Mouse (Mus musculus) MEL (cell line): ENCODE data around the gene Frem3. TPM values are rescaled to one million over a fixed set of nuclear protein-coding genes. Genes with fewer than 3 reads are reported as not detected.

Experiments used
- DNase-seq: peaks from one replicate; pipeline ENCODE4 v3.0.0; 2011; ENCODE audit warnings: low read depth, low spot score
- H3K27ac ChIP-seq: 2 replicates; pipeline ENCODE4 v1.5.1; 2012; ENCODE audit warnings: low read depth, mild to moderate bottlenecking, control low read depth, low read length, moderate library complexity; ENCODE audit not compliant: control insufficient read depth
- H3K27me3 ChIP-seq, 2 experiments: fragments of 150-350 bp in 1 of 2; sonication (generic) in 1 of 2; 2 replicates each; pipeline ENCODE4 v1.6.1; 2012; ENCODE audit warnings: low read length in 2 of 2, mild to moderate bottlenecking in 2 of 2, improper control_type of control experiment in 1 of 2, moderate library complexity in 1 of 2; ENCODE audit not compliant: insufficient read depth in 2 of 2, control insufficient read depth in 1 of 2
- H3K36me3 ChIP-seq, 2 experiments: 2 replicates each; pipeline ENCODE4 v1.6.1; 2012 to 2014; ENCODE audit warnings: low read length in 2 of 2, improper control_type of control experiment in 1 of 2, inconsistent platforms in 1 of 2, mild to moderate bottlenecking in 1 of 2; ENCODE audit not compliant: insufficient read depth in 2 of 2, control insufficient read depth in 1 of 2
- H3K4me1 ChIP-seq, 2 experiments: fragments of 150-350 bp in 1 of 2; sonication (generic) in 1 of 2; 2 replicates each; pipeline ENCODE4 v1.6.1; 2012; ENCODE audit warnings: low read length in 2 of 2, improper control_type of control experiment in 1 of 2, mild to moderate bottlenecking in 1 of 2; ENCODE audit not compliant: insufficient read depth in 2 of 2, control insufficient read depth in 1 of 2
- H3K4me3 ChIP-seq, 2 experiments: fragments of 150-350 bp in 1 of 2; sonication (generic) in 1 of 2; 2 replicates each; pipeline ENCODE4 v1.5.1; 2012; ENCODE audit warnings: low read depth in 2 of 2, low read length in 2 of 2, mild to moderate bottlenecking in 2 of 2, moderate library complexity in 2 of 2, control low read depth in 1 of 2, improper control_type of control experiment in 1 of 2; ENCODE audit not compliant: control insufficient read depth in 1 of 2, insufficient read depth in 1 of 2
- H3K79me2 ChIP-seq: 2 replicates; pipeline ENCODE4 v1.6.1; 2012; ENCODE audit warnings: mild to moderate bottlenecking, low read length, moderate library complexity; ENCODE audit not compliant: control insufficient read depth, poor library complexity, insufficient read depth
- H3K9ac ChIP-seq: 2 replicates; pipeline ENCODE4 v1.6.1; 2012; ENCODE audit warnings: low read depth, mild to moderate bottlenecking, control low read depth, low read length, moderate library complexity; ENCODE audit not compliant: control insufficient read depth, poor library complexity, severe bottlenecking
- H3K9me3 ChIP-seq: fragments of 150-350 bp; sonication (generic); replicated peaks from 2 replicates; pipeline ENCODE4 v1.6.1; 2012; ENCODE audit warnings: mild to moderate bottlenecking, low read length, improper control_type of control experiment, moderate library complexity; ENCODE audit not compliant: insufficient read depth
- BHLHE40 ChIP-seq: IDR thresholded peaks from 2 replicates; pipeline ENCODE4 v1.6.1; 2012; ENCODE audit warnings: low read depth, mild to moderate bottlenecking, inconsistent platforms, low read length, improper control_type of control experiment, borderline replicate concordance
- CTCF ChIP-seq, 3 experiments: IDR thresholded peaks in 2 of 3; conservative IDR thresholded peaks in 1 of 3; 2 replicates each; pipeline ENCODE4 v1.5.1; 2011 to 2012; ENCODE audit warnings: low read length in 3 of 3, low read depth in 2 of 3, mild to moderate bottlenecking in 2 of 3, improper control_type of control experiment in 1 of 3, inconsistent platforms in 1 of 3, mixed read lengths in 1 of 3, moderate library complexity in 1 of 3; ENCODE audit not compliant: control insufficient read depth in 1 of 3, insufficient read depth in 1 of 3, poor library complexity in 1 of 3, severe bottlenecking in 1 of 3
- ELF1 ChIP-seq: IDR thresholded peaks from 2 replicates; pipeline ENCODE4 v1.6.1; 2014; ENCODE audit warnings: low read depth, mild to moderate bottlenecking, inconsistent platforms, low read length, improper control_type of control experiment, moderate library complexity
- ETS1 ChIP-seq: IDR thresholded peaks from 2 replicates; pipeline ENCODE4 v1.6.1; 2012; ENCODE audit warnings: low read depth, mild to moderate bottlenecking, inconsistent platforms, low read length, improper control_type of control experiment, moderate library complexity
- GABPA ChIP-seq: IDR thresholded peaks from 2 replicates; pipeline ENCODE4 v1.6.1; 2012; ENCODE audit warnings: low read depth, mild to moderate bottlenecking, inconsistent platforms, low read length, improper control_type of control experiment, moderate library complexity
- GATA1 ChIP-seq: IDR thresholded peaks from 2 replicates; pipeline ENCODE4 v1.6.1; 2011; ENCODE audit warnings: low read depth, low read length, improper control_type of control experiment
- MEF2A ChIP-seq: IDR thresholded peaks from 2 replicates; pipeline ENCODE4 v1.6.1; 2014; ENCODE audit warnings: low read depth, mild to moderate bottlenecking, inconsistent platforms, low read length, improper control_type of control experiment; ENCODE audit not compliant: poor library complexity, insufficient replicate concordance, severe bottlenecking; ENCODE audit errors: extremely low read depth
- MYC ChIP-seq: IDR thresholded peaks from 2 replicates; pipeline ENCODE4 v1.6.1; 2011; ENCODE audit warnings: low read depth, mild to moderate bottlenecking, low read length, improper control_type of control experiment, moderate library complexity
- NELFE ChIP-seq: IDR thresholded peaks from 2 replicates; pipeline ENCODE4 v1.6.1; 2011; ENCODE audit warnings: low read depth, low read length, improper control_type of control experiment
- NRF1 ChIP-seq: IDR thresholded peaks from 2 replicates; pipeline ENCODE4 v1.6.1; 2014; ENCODE audit warnings: low read depth, mild to moderate bottlenecking, inconsistent platforms, low read length, improper control_type of control experiment, moderate library complexity; ENCODE audit not compliant: poor library complexity, insufficient read depth, severe bottlenecking
- POLR2A ChIP-seq, 2 experiments: IDR thresholded peaks; 2 replicates each; pipeline ENCODE4 v1.6.1; 2011 to 2012; ENCODE audit warnings: low read length in 2 of 2, mild to moderate bottlenecking in 2 of 2, control low read depth in 1 of 2, improper control_type of control experiment in 1 of 2, low read depth in 1 of 2, moderate library complexity in 1 of 2; ENCODE audit not compliant: control insufficient read depth in 1 of 2, insufficient read depth in 1 of 2, poor library complexity in 1 of 2
- RAD21 ChIP-seq: IDR thresholded peaks from 2 replicates; pipeline ENCODE4 v1.6.1; 2011; ENCODE audit warnings: mild to moderate bottlenecking, low read depth, low read length, improper control_type of control experiment
- RCOR1 ChIP-seq: IDR thresholded peaks from 2 replicates; pipeline ENCODE4 v1.6.1; 2012; ENCODE audit warnings: low read depth, mild to moderate bottlenecking, inconsistent platforms, low read length, improper control_type of control experiment
- SMC3 ChIP-seq: IDR thresholded peaks from 2 replicates; pipeline ENCODE4 v1.6.1; 2011; ENCODE audit warnings: low read depth, low read length, improper control_type of control experiment
- TCF12 ChIP-seq: IDR thresholded peaks from 2 replicates; pipeline ENCODE4 v1.6.1; 2014; ENCODE audit warnings: low read depth, mild to moderate bottlenecking, inconsistent platforms, low read length, improper control_type of control experiment, moderate library complexity
- UBTF ChIP-seq: IDR thresholded peaks from 2 replicates; pipeline ENCODE4 v1.6.1; 2012; ENCODE audit warnings: low read depth, mild to moderate bottlenecking, inconsistent platforms, low read length, improper control_type of control experiment, moderate library complexity, borderline replicate concordance; ENCODE audit not compliant: insufficient read depth
- ZKSCAN1 ChIP-seq: IDR thresholded peaks from 2 replicates; pipeline ENCODE4 v1.6.1; 2012; ENCODE audit warnings: low read depth, mild to moderate bottlenecking, inconsistent platforms, low read length, improper control_type of control experiment, moderate library complexity
- polyA plus RNA-seq, 2 experiments: library from polyadenylated mRNA; stranded (reverse) in 1 of 2; unstranded in 1 of 2; fragments of >175 nt in 1 of 2; fragments of >200 nt in 1 of 2; gene quantifications; 2 replicates each; pipeline versions ENCODE4 v1.2.1 to v1.2.4; 2012; ENCODE audit warnings: low replicate concordance in 2 of 2, low read depth in 1 of 2; ENCODE audit not compliant: insufficient read length in 2 of 2, insufficient read depth in 1 of 2, missing spikeins in 1 of 2
- total RNA-seq: library from RNA; depleted of rRNA; stranded (reverse); fragments of 300-350 nt; gene quantifications from 2 replicates; pipeline ENCODE4 v1.2.3, GENCODE M21; 2012

The Frem3 gene
- total and polyA plus RNA-seq, 3 experiments: under 0.01 TPM; not detected in 2

DNA sequence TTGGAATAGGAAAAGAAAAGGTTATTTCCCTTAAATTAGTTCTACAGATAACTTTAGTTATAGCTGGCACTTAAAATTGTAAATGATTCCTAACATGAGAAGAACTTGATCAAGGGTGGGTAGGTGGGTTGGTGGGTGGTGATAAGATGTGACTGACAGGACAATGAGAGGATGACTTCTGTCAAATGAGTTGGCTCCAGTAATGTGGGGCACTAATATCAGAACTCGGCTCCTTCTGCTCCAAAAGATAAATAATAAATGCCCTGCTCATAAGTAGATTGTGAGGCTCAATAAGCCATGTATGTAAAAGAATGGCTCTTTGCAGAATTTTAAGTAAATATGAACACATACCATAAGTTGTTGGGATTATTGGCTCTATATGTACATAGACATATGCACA, 43.4 kb upstream of the Frem3 start:
- DNase-seq: no peak
- TF ChIP-seq MYC (no peak), RAD21 (no peak), NRF1 (no peak), TCF12 (no peak), ETS1 (no peak), SMC3 (no peak), RCOR1 (no peak), MEF2A (no peak), ELF1 (no peak), NELFE (no peak), BHLHE40 (no peak), ZKSCAN1 (no peak), UBTF (no peak), CTCF (IDR thresholded peaks at IDR 0.05 in 2 of 3, conservative IDR thresholded peaks at IDR 0.05 in 1 of 3; ENCODE audit: control insufficient read depth in 1 of 3, insufficient read depth in 1 of 3, low read depth in 2 of 3, low read length in 3 of 3, poor library complexity in 1 of 3, severe bottlenecking in 1 of 3) (no peak), POLR2A (IDR thresholded peaks at IDR 0.05; ENCODE audit: control insufficient read depth in 1 of 2, insufficient read depth in 1 of 2, low read depth in 1 of 2, low read length in 2 of 2, poor library complexity in 1 of 2) (no peak), GATA1 (no peak)

DNA sequence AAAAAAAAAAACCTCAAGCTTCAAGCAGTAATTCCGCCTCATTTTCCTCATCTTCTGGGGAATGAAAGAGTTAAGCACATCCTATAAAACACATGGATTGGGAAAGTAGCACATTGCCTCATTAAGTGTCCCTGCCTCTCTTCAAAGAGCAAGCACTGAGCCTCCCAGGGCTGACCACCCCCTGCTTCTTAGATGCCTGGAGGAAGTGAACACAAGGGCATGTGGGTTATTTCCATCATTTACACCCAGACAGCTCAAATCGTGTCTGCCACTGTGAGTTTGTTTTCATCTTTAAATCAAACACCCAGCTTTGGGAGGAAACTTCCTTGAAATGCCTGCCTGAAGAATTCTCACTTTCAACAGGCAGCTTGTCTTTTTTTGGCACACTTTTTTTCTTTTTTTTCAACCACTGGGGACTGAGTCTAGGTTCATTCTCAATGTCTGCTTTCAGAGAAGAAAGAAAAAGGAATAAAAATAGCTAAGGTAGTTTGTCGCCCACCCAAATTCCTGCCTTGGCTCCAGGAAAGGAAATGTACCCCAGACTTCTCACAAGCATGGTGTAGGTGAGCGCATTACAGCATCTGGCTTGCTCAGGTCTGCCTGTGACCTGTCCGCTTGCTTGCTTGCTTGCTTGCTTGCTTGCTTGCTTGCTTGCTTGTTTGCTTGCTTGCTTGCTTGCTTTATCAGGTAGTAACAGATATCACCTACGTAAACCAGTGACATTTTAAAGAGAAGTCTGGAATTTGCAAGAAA, 42.5 kb upstream of the Frem3 start:
- no peaks in the 10 kb centered on the region for H3K27me3 ChIP-seq
- TF ChIP-seq POLR2A (IDR thresholded peaks at IDR 0.05; ENCODE audit: control insufficient read depth in 1 of 2, insufficient read depth in 1 of 2, low read depth in 1 of 2, low read length in 2 of 2, poor library complexity in 1 of 2): no peak
- TF ChIP-seq RAD21: no peak
- no peak for TF ChIP-seq GABPA
- no peak for DNase-seq
- H3K9me3 ChIP-seq: no peaks in the 10 kb centered on the region
- no peaks in the 10 kb centered on the region for H3K79me2 ChIP-seq
- H3K27ac ChIP-seq: no peak overlapping the region
- no peaks in the 10 kb centered on the region for H3K36me3 ChIP-seq
- H3K4me1 ChIP-seq: no peaks in the 10 kb centered on the region
- no peak overlapping the region for H3K4me3 ChIP-seq
- no peak overlapping the region for H3K9ac ChIP-seq

More for the DNA sequence above, 43.4 kb upstream of the Frem3 start:
- no peak overlapping the region for H3K4me3 ChIP-seq
- H3K9me3 ChIP-seq: no peaks in the 10 kb centered on the region
- H3K27me3 ChIP-seq: no peaks in the 10 kb centered on the region
- no peak overlapping the region for H3K27ac ChIP-seq
- no peaks in the 10 kb centered on the region for H3K36me3 ChIP-seq
- no peaks in the 10 kb centered on the region for H3K79me2 ChIP-seq
- no peaks in the 10 kb centered on the region for H3K4me1 ChIP-seq
- H3K9ac ChIP-seq: no peak overlapping the region
